Mouse (Mus musculus): ENCODE data around the gene Psmc3ip.
"Not testable (repeated sequence)": the region's sequence is repeated elsewhere in the genome, so short reads cannot be mapped to it uniquely, and the experiment has no call there.

Psmc3ip gene

DNA sequence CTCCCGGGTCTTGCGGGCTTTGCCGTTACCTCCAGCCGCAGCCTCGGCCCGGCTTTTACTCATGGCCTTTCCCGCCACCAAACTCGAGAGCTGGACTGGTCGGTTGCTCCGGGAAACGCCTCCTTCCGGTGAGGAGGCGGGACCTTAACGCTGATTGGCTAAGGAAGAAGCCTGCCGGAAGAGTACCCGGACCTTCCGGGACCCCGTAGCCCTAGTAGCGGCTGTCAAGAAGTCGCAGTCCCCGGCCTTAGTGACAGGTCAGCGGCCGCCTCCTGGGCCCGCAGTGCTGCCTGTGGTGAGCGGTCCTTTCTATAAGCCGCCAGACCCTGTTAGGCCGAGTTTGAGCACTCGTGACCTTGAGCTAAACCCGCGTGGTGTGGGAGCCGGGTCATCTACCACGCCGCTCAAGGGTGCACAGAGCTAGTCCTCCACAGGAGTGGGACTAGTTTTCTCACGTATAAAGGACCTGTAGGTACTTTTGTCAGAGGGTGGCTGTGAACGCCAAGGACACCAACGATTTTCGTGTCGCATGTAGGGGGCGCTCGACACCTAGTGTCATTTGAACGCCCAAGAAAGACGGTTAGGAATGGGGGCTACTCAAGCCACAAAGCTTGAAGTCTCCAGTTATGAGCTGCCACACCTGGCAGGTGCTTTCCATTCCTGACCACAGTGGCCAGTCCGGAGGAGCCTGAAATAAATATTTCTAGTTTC, at the start of gene Psmc3ip:
TSS of gene Psmc3ip (minus strand) at position 123 of the 711 bp plus-strand sequence.
- DNase-seq (ENCODE audit: low spot score), result peak; percentile 91

DNA sequence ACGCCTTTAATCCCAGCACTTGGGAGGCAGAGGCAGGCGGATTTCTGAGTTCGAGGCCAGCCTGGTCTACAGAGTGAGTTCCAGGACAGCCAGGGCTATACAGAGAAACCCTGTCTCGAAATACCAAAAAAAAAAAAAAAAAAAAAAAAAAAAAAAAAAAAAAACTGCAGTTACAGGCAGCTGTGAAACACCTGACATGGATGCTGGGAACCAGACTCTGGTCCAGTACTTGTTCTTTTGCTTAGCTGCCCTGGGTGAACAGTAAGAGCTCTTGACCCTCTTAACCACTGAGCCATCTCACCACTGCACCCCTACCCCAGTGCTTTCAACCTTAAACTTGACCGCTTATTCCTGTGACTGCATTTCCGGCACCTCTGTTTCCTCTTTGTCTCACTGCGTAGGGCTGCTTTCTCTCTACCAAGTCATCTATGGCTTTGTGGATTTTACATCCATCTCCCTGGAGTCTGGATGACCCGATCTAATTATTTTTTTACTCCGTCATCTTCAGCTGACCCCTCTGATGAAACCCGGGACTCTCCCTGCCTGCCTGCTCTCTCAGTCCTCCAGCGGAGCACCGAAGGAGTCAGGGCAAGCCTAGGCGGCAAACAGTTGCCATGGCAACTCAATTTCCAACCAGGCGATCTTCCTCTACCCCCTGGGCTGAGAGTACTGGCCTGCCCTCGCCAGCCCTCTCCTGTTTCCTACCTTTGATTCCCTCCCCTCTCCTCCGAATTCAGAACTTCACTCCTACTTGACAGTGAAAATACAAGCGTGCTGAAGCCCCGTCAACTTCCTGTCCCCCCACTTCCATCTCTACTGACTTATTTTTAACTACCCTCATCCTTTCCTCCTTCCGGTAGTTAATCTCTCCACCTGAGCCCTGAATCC, 48.3 kb upstream of the Psmc3ip start:
- DNase-seq (ENCODE audit: low spot score), result peak; percentile 88

DNA sequence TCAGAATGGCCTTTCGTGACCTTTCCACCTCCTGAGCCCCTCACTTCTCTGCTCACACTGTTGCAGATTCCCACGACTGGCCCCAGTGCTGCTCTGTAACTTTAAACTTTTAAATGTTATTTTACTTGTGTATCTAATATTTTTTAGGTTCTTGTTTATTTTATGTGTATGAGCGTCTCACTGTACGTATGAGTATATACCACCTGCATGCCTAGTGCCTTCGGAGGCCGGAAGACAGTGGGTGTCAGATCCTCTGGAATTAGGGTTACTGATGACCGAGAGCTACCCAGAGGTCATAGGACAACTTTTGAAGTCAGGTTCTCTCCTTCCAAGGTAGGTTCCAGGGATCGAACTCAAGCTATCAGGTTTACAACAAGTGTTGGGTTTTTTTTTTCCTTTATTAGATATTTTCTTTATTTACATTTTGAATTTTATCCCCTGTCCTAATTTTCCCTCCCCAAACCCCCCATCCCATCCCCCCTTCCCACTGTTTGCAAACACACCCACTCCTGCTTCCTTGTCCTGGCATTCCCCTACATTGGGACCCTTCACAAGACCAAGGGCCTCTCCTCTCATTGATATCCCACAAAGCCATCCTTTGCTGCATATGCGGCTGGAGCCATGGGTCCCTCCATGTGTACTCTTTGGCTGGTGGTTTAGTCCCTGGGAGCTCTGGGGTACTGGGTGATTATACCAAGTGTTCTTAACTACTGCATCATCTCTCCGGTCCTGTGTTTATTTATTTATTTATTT, 47.2 kb upstream of the Psmc3ip start:
- no peak for DNase-seq (ENCODE audit: low spot score)

DNA sequence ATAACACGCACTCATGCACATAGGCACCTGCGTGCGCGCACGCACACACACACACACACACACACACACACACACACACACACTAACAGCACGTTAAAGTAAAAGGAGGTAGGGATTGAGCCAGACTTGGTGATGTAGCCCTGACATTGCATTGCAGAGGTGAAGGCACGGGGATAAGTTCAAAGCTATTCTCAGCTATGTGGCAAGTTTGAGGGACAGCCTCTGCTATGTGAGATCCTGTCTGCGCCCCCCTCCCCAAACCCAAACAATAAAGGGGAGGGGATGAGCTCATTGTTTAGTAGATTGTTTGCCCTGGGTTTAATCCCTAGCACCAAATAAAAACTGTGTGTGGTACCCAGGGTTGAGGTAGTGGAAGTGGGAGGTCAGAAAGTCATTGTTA, 45.9 kb upstream of the Psmc3ip start:
- DNase-seq (ENCODE audit: low spot score), result no peak

DNA sequence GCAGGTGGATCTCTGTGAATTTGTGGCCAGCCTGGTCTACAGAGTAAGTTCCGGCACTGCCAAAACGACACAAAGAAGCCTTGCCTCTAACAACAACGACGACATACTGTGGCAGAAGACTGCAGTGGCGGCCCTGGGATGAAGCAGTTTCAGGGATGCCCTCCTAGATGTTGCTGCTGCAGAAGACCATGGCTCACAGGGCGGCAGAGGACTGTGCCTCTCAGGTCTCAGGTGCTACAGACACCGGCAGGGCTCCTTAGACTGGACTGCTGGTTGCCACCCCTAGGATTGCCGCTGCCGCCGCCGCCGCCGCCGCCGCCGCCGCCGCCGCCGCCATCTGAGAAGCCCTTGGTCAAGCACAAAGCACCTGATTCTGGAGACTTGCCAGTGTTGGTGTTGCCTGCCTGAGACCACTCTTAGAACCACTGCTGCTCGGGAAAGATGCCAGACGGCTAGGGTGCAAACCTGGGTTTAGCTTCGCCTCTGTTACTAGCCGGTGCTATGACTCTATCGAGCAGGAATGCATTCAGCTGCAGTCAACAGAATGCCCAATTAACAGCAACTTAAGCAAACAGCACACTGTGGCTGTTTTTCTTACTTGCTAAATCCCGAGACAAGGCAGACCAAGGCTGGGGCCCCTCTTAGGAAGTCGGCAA, 45.1 kb upstream of the Psmc3ip start:
- peak; percentile 55 for DNase-seq (ENCODE audit: low spot score)

DNA sequence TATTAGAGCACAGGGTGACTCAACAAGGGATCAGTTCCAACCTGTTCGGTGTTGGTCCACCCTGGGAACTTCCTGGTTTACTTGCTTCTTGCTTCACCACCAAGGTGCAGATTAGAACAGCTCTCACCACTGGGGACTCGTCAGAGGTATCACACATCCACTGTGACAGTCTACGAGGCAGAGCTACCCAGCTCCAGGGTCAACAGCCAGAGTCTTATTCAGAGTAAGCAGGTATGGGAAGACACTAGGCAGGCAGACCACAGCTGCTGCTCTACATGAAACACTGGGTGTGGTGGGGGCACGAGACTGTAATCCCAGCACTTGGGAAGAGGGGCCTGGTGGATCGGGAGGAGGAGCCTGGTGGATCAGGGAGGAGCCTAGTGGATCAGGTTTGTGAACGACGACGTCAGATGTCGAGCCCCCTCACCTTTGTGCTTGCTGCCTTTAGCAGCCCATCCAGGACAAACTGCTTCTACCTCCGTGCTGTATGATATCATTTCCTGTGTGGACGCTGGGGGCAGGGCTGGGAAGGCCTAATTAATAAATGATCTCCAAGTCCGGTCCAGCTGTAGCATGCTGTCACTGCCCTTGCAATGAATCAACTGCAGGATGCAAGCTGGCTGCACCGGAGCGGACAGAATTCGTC, 43.4 kb upstream of the Psmc3ip start:
- peak; percentile 79 for DNase-seq (ENCODE audit: low spot score)

DNA sequence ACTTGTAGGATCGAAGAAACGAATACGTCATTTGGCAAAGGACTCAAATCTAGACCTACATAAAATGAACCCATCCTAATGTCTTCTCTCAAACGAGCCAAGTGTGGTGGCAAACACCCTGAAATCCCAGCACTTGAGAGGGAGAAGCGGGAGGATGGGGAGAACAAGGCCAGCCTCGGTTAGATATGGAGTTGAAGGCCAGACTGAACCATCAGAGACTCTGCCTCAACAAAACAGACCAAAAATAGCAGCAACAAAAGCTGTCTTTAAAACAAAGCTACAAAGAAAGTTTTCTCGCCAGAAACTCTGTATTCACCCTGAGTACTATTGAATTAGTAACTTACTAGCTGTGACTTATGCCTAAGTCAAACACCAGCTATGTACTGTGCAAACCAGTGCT, 41.8 kb upstream of the Psmc3ip start:
- no peak for DNase-seq (ENCODE audit: low spot score)

DNA sequence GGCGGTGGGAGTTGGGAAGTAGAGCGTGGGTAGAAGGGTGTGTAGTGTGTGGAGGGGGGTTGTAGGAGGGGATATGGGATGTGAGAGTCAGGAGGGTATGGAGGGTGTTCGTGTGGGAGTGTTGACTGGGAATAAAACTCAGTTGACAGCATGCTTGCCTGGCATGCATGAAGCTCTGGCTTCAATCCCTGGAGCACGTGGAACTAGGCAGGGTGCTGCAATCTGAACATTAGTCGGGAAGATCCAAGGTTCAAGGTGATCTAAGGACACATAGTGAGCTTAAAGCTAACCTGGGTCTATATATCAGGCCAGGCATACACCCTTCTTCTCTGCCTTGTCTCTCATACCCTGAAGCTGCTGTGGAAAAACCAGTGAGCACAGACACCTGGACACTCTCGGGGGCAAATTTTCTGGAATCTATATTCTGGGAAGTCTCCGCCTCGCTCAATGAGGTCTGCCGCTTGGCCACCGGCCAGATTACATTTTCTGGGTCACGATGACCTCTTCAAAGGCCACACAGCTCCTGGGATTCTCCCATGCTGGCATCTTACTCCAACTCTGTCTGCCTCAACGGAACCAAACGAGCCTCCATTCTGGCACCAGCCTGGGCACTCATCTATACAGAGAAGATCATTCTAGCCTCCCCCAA, 39.1 kb upstream of the Psmc3ip start:
- DNase-seq (ENCODE audit: low spot score), result no peak

DNA sequence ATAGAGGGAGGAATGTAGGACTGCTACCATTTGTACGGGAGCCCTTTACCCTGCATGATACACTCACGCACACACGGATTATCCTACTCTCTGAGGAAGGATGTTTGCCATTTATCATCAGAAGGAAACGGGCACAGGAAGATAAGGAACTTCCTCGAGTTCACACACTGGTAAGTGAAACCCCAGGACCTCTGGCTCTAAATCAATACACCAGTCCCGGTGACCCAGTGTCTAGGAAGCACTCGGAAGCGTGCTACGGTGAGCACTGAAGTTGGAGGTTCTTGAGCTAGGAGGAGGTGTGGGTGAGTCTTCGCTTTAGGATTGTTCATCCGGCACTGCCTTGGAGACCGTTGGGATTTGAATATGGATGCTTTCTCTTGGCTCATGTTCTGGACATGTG, 37.8 kb upstream of the Psmc3ip start:
- no peak for DNase-seq (ENCODE audit: low spot score)

DNA sequence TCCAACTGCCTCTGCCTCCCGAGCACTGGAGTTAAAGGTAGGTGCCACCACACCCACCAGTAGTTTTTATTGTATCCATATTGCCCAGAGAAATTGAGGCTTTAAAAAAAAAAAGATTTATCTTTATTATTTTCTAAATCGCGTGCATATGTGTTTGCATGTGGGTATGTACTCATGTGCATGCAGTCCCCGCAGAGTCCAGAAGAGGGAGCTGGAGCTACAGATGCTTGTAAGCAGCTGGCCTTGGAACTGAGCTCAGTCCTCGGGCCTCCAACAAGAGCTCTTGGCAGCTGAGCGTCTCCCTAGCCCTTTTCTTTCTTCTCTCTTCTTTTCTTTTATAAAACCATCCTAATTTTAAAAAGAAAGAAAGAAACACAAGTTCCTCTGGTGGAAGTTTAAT, 36.5 kb upstream of the Psmc3ip start:
- DNase-seq (ENCODE audit: low spot score), result no peak

DNA sequence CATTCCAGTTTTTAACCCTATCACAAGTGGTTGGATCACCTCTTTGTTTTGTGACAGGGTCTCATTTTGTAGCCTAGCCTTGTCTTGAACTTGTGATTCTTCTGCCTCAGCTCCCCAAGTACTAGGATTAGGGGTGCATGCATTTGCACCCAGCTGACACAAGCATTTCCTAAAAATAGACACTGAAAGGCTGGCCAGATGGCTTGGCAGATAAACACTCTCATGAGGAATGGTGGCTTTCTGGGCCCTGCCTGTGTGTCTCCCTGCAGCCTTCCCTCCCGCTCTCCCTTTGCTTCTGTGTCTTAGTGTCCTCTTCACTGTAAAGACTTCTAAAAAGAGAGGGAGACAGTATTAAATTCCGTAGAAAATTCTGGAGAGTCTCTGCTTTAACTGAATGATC, 36.0 kb upstream of the Psmc3ip start:
- DNase-seq (ENCODE audit: low spot score), result no peak

DNA sequence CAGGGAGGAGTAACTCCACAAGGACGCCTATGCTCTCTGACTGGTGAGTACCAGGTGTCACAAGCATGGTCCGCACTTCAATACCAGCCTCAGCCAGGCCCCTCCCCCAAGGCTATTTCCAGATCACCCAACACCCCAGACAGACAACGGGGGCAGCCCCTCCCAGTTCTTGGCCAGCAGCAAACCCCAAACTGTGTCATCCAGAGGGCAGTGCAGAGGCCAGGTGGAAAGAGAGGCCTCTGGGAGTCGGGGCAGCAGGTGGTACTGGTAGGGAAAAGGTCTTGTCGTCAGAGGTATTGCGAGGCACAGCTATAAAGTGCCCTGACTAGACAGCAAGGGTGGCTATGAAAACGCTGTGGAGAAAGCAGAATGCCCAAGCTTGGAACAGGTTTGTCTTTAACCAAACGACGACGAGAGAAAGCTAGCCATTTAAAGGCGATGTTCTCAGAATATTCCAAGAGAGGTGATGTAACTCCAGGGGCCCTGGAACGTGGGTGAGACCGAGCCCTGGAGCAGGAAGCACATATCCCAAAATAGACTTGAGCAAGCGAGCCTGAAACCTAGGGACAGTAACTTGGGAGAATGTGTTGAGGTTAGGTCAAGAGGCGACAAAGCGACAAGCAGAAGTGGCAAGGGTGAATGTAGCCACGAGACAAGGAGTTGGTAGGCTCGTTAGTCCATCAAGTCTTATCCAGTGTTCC, 35.0 kb upstream of the Psmc3ip start:
- DNase-seq (ENCODE audit: low spot score), result no peak

DNA sequence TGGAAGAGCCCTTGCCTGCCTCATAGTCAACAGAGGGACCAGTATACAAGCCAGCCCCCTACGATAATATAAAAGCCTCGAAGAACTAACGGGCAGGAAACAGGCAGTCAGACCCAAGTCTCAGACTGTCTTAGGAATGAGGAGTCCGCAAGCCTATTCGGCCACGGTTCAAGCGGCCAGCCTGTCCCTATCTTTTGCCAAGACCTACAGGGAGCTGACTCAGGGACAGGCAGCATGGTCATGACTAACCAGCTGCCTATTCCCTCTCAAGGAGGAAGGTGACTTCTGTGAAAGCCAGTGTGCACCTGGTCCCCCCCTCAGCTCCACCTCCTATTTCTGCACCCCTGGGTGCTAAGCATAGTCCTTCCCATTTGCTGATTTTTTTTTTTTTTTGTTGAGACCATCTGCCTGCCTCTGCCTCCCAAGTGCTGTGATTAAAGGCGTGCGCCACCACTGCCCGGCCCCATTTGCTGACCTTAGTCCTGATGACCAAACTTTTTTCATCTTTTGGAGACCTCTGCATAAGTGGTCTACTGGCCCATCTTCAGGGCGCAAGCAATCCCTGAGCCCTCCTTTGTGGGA, 33.9 kb upstream of the Psmc3ip start:
- no peak for DNase-seq (ENCODE audit: low spot score)

DNA sequence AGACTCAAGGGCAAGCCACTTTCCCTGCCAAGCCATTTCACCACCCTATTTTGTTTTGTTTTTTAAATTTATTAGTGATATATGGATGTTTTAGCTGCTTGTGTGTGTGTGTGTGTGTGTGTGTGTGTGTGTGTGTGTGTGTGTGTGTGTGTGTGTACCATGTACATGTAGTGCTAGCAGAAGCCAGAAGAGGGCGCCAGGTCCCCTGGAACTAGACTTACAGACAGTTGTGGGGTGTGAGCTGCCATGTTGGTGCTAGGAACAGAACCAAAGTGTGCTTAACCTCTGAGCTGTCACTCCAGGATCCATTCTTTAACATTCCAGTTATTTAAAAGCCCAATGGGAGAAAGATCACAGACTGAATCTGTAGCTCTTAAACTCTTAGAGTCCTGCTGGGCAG, 31.8 kb upstream of the Psmc3ip start:
- DNase-seq (ENCODE audit: low spot score), result no peak

DNA sequence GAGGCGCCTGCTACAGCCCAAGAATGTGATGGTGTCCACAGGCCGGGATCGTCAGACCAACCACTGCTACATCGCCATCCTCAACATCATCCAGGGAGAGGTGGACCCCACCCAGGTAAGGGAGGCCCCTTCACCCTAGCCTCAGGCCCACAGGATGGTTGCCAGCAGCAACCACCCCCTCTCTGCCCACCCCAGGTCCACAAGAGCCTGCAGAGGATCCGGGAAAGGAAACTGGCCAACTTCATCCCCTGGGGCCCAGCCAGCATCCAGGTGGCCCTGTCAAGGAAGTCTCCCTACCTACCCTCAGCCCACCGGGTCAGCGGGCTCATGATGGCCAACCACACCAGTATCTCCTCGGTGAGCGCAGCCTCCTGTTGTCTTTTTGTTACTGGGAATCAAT, 29.8 kb upstream of the Psmc3ip start:
- DNase-seq (ENCODE audit: low spot score), result not testable (repeated sequence)

DNA sequence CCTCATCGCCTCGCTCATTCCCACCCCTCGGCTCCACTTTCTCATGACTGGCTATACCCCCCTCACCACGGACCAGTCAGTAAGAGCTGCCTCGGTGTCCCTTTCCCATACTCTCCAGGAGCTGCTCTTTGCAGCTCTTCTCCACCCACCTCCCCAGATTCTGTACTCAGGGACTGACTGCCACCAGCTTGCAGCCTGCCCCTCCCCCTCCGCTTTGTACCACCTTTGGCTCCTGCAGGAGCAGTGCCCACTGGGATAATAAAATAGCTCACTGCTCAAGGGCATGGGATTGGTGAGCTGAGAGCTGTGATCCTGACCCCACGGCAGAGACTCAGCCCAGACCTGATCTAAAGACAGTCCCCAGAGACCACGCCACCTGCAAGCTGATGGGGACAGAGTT, 29.3 kb upstream of the Psmc3ip start:
- not testable (repeated sequence) for DNase-seq (ENCODE audit: low spot score)

DNA sequence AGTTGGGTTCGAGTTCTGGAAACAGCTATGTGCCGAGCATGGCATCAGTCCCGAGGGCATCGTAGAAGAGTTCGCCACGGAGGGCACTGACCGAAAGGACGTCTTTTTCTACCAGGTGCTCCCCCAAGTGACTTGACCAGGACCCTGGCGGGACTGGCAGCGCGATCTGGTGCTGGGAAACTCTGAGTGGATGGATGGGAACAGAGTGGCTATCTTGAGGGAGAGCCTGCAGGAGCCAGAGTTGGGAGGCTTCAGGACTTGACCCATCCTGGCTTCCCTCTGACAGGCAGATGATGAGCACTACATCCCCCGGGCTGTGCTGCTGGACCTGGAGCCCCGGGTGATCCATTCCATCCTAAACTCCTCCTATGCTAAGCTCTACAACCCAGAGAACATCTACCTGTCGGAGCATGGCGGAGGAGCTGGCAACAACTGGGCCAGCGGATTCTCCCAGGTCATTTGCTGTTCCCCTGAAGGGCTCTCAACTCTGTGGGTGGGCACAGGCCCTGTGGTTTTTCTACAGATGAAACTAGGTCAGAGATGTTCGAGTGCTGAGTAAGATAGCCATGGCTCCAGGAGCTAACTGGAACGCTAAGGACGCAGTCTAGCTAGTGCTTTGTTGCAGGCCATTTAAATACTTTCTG, 25.4 kb upstream of the Psmc3ip start:
- no peak for DNase-seq (ENCODE audit: low spot score)

DNA sequence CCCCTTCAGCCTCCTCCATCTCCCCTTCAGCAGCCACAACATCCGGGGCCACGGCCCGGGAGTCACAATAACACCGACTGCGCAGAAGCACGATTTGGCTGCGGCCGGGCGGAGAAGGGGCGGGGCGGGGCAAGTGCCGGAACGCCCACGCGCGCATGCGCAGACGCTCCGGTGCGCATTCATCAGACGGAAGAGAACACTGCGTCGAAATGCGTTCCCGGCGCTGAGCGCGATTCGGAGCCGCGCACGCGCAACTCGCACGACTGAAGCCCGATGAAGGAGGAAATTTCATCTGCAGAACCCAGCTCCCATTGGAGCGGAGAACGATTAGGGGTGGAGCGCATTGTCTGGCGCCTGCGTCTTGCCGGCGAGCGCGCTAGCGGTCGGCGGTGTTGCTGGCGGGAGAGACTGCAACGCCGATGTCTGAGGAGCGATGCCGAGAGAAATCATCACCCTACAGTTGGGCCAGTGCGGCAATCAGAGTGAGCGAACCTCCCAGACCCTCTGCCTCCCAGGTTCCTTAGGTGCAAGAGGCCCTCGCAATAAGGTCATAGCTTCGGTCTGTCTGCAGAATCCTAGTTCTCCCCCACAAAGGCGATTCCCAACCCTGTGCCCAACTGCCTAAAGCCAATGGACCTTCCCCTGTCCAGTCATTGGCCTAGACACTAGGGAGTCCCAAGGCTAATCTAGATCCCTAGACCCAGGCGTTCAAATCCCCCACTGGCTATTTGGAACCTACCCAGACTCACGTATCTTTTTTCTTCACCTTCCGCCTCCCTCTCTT, 24.7 kb upstream of the Psmc3ip start, which contains the start of the genes Retreg3 and Tubg1:
TSS of gene Retreg3 (minus strand) at position 133 of the 784 bp plus-strand sequence.
TSS of gene Tubg1 (plus strand) at position 178 of the 784 bp plus-strand sequence.
- peak; percentile 99 for DNase-seq (ENCODE audit: low spot score)
